In the genomic region with DNA sequence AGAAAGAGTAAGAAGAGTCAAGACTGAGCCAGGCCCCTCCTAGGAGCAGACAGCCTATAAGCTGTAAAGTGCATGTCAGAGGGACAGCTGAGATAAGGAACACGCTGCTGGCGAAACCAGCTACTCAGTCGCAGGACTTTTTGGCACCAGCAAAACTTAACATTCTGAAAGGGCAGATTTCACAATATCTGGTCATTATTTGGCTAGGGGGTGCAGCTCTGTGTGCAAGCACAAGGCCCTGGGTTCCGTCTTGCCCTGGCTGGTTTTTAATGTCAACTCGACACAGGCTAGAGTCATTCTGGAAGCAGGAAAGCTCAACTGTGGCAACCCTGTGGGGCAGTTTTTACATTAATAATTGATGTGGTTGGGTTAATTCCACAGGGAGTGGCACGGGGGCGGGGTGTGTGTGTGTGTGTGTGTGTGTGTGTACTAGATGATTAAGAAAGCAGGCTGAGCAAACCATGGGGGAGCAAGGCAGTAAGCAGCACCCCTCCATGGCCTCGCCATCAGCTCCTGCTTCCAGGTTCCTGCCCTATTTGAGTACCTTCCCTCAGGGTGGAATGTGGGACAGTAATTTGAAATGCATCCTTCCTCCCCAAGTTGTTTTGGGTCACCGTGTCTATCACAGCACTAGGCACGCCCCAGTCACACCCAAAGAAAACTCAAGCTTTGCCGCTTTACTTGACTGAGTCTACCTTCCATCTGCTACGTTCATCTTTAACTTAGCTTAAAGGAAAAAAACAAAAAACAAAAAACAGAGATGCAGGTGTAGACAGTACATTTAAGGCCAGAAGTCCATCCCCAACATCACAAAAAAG, we compare ENCODE assay signal across 14 mouse cellular contexts. TPM values are rescaled to one million over a fixed set of nuclear protein-coding genes. Genes with fewer than 3 reads are reported as not detected.
A peak's percentile ranks its signal among the peaks of the same experiment; 100 is the strongest.
DNase-seq lines count a peak whose midpoint lies in the region; ATAC-seq and TF ChIP-seq lines count a peak whose summit lies in the region.
"Had no signal": no experiment of that assay in that cellular context is flagged by ENCODE, and none has a peak within 500 bp of the region (broad histone marks: within the 10 kb centered on the region; RNA-seq: fewer than 3 reads in every experiment).

No protein-coding gene starts in this region.

- no peak overlapping the region for H3K9ac ChIP-seq in kidney, embryonic 14.5 days (ENCODE audit: low read depth, low read length)
- H3K9ac ChIP-seq: kidney, embryonic 15.5 days; neural tube, embryonic 13.5 days had no signal

- no peak for TF ChIP-seq CTCF in kidney, adult 2 months (conservative IDR thresholded peaks at IDR 0.05; ENCODE audit: insufficient read depth, insufficient read length, low read depth, low read length)

- no peaks in the 10 kb centered on the region for H3K36me3 ChIP-seq in kidney, adult 2 months (ENCODE audit: control insufficient read depth, insufficient read depth, low read length)
- H3K36me3 ChIP-seq in kidney, embryonic 14.5 days (ENCODE audit: control insufficient read depth, insufficient read depth, low read length): no peaks in the 10 kb centered on the region
- H3K36me3 ChIP-seq: forebrain, embryonic 10.5 days; kidney, embryonic 15.5 days; neural tube, embryonic 13.5 days had no signal

- TF ChIP-seq POLR2A in kidney, adult 2 months (IDR thresholded peaks at IDR 0.05; ENCODE audit: low read depth, low read length): no peak

- no peaks in the 10 kb centered on the region for H3K4me1 ChIP-seq in kidney, adult 2 months (ENCODE audit: control insufficient read depth, insufficient read depth, low read length)
- no peaks in the 10 kb centered on the region for H3K4me1 ChIP-seq in kidney, embryonic 14.5 days (ENCODE audit: control insufficient read depth, insufficient read depth, low read length)

- H3K4me2 ChIP-seq in kidney, embryonic 14.5 days (replicated peaks; ENCODE audit: low read depth, low read length): no peak overlapping the region
- H3K4me2 ChIP-seq: kidney, embryonic 15.5 days; midbrain, embryonic 11.5 days; neural tube, embryonic 13.5 days had no signal

- H3K27me3 ChIP-seq in kidney, adult 2 months (replicated peaks; ENCODE audit: control insufficient read depth, insufficient read depth, low read length): no peaks in the 10 kb centered on the region
- peaks cover 16% of the 10 kb centered on the region for H3K27me3 ChIP-seq in kidney, embryonic 14.5 days (ENCODE audit: control insufficient read depth, insufficient read depth, low read length)

- DNase-seq in kidney, adult 2 months: peak; percentile 49
- peak; percentile 12 for DNase-seq in adrenal gland, adult 8-10 months
- DNase-seq in liver: peak; percentile 65
- peak; percentile 51 for DNase-seq in lung, postnatal 36 days
- no peak for DNase-seq in gastrocnemius, adult 18-20 months (ENCODE audit: low spot score)
- DNase-seq in gastrocnemius, postnatal 36 days: no peak
- DNase-seq: B cell, adult 2 months; thymus, postnatal 36 days had no signal

- no peak overlapping the region for H3K4me3 ChIP-seq in kidney, adult 2 months (ENCODE audit: insufficient read depth, low read depth, low read length)
- H3K4me3 ChIP-seq in kidney, embryonic 14.5 days (ENCODE audit: low read length): no peak overlapping the region
- H3K4me3 ChIP-seq: forebrain, embryonic 10.5 days; kidney, embryonic 15.5 days; neural tube, embryonic 13.5 days had no signal

- no peak for ATAC-seq in kidney, embryonic 14.5 days (ENCODE audit: low FRiP score, low TSS enrichment)
- no peak for ATAC-seq in activated CD4-positive, CD25-positive, alpha-beta regulatory T cell, adult 4 months

- WGBS in kidney, adult 2 months: 73% methylated on average over 12 of the region's 12 CpGs
- 83% methylated on average over 12 of the region's 12 CpGs for WGBS in kidney, embryonic 14.5 days

- no peak overlapping the region for H3K27ac ChIP-seq in kidney, adult 2 months (ENCODE audit: insufficient read depth, low read depth, low read length)
- no peak overlapping the region for H3K27ac ChIP-seq in kidney, embryonic 14.5 days (ENCODE audit: low read depth, low read length)
- H3K27ac ChIP-seq: forebrain, embryonic 10.5 days; kidney, embryonic 15.5 days; neural tube, embryonic 13.5 days had no signal

- intact Hi-C loops in gastrocnemius, postnatal 36 days (cut with DNase I): loop anchor here (5.0 kb wide), 1 partner anchor 127 kb away; no protein-coding TSS in a partner anchor

- H3K9me3 ChIP-seq in kidney, embryonic 14.5 days (ENCODE audit: control insufficient read depth, low read length): no peaks in the 10 kb centered on the region
- H3K9me3 ChIP-seq: forebrain, embryonic 10.5 days; kidney, embryonic 15.5 days; neural tube, embryonic 13.5 days had no signal

RNA-seq across cellular contexts. Expression of a gene that starts 5.2 kb away (rescaled TPM):
- 1.1 and 1.4 TPM in 2 replicates for polyA plus RNA-seq in kidney, adult 2 months (2012; rRNA removed)
- polyA plus RNA-seq in kidney, embryonic 14.5 days (2014; fragmentation: Nextera tagmentation; extraction: Ambion mirVana): 0.51 and 0.58 TPM in 2 replicates
- 1 to 10 TPM in 3 of 4 experiments, under 1 TPM in 1; 0.96 to 3.2 (median 1.6) TPM for total RNA-seq in adrenal gland, adult 8-10 months (2022)
- polyA plus RNA-seq in activated CD4-positive, CD25-positive, alpha-beta regulatory T cell, adult 4 months (2017; shearing (Covaris generic)): not detected
- under 1 TPM in 1 of 2 experiments, not detected in 1; 0.02 TPM for total RNA-seq in gastrocnemius, adult 18-20 months (2021)
- total RNA-seq in gastrocnemius, postnatal 36 days (2021): under 1 TPM in 1 of 2 experiments, not detected in 1; 0.05 TPM

RNA-seq across cellular contexts. Expression of a gene that starts 5.6 kb away (rescaled TPM):
- 3.6 and 5.7 TPM in 2 replicates for polyA plus RNA-seq in kidney, adult 2 months (2012; rRNA removed)
- polyA plus RNA-seq in kidney, embryonic 14.5 days (2014; fragmentation: Nextera tagmentation; extraction: Ambion mirVana): 16.5 and 35.8 TPM in 2 replicates
- total RNA-seq in adrenal gland, adult 8-10 months (2022): 10 to 100 TPM; 34.4 to 53.6 (median 35.9) TPM
- 10 to 100 TPM; 19.7 to 20.2 TPM for polyA plus RNA-seq in activated CD4-positive, CD25-positive, alpha-beta regulatory T cell, adult 4 months (2017; shearing (Covaris generic))
- 1 to 10 TPM; 6.2 to 7.6 TPM for total RNA-seq in gastrocnemius, adult 18-20 months (2021)
- total RNA-seq in gastrocnemius, postnatal 36 days (2021): 1 to 10 TPM; 4.9 to 6.6 TPM

Comparison
In these comparisons a context has a peak if more than half of its experiments do, and no peak if none do; other contexts are left out.
1. DNase-seq: peak in kidney, adult 2 months (single experiment), adrenal gland, adult 8-10 months (single experiment), liver (single experiment) and lung, postnatal 36 days (single experiment); none in gastrocnemius, adult 18-20 months (single experiment) and gastrocnemius, postnatal 36 days (0 of 2).
2. RNA of a gene that starts 5.6 kb away (total RNA-seq): 34.4 to 53.6 TPM in adrenal gland, adult 8-10 months; 6.2 to 7.6 TPM in gastrocnemius, adult 18-20 months and 4.9 to 6.6 TPM in gastrocnemius, postnatal 36 days; every median in the first group is over 4 times any median in the second.